Mouse (Mus musculus) adipocyte (in vitro differentiated cells): ENCODE data around the gene Nhlh1.

Experiments
- DNase-seq: peaks from one replicate; pipeline ENCODE4 v3.0.0-alpha.2; 2016; ENCODE audit warnings: low spot score

Nhlh1 gene

GRCm38 (mm10) chr1:172057491-172057921, at the start of gene Nhlh1:
Nhlh1 (minus strand) TSS chr1:172057573.
- DNase-seq = no peak

DNA sequence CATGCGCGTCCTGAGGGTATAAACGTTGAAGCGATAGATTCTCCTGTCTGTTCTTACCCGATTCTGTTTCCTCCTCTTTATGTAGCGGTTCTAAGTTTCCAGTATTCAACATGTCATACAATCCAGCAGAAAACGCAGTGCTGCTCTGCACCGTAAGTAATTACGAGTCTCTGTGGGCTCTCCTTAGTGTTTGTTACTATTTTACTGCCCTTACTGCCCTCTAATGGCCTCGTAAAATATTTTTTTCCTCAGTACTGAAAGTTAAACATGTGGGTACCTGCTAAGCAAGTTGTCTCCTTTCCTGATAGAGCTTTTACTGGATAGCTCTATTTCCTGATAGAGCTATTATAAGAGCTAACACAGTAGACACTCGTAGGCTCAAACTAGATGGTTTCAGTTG, 47.7 kb upstream of the Nhlh1 start:
- no peak for DNase-seq

DNA sequence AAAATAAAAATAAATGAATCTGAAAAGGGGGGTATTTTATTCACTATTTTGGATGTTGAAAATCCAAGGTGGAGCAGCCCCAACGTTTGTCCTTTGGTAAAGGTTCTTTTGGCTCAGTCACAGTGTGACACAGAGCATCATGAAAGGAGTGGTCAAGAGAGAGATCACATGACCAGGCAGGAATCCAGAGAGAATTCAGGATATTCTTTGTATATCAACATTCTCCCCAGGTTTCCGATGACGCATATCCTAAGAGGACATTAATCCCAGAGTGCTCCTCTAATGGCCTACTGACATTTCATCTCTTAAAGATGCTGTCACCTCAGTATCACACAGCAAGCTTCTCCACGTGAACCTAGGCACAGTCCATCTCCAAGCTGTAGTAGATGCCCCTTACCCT, 46.2 kb upstream of the Nhlh1 start:
- DNase-seq = no peak

DNA sequence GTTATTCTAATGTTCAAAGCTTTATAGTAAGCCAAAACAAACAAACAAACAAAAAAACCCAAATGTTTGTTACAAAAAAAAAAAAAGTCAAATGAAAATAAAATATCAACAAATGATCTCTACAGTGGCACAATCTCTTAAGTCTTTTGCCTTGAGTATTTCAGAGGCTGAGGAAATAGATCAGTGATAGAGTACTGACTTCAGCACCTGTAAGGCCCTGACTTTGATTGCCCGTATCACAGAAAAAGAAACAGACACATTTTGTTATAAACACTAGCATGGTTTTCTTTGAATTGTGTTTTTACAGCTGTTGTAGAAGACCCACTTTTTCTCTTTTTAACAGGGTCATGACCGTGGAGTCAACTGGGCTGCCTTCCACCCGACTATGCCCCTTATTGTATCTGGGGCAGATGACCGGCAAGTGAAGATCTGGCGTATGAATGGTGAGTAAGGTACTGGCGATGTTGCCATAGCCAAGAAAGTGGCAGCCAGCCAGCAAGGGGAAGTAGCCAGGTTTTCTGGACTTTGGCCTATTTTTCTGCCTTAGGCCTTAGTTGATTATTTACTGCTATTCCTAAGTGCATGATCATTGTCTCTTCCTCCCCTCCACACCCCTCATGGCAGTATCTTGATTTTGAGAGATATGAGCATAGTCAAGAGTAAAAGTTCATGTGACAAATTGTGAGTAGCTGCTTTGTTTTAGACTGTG, 42.1 kb upstream of the Nhlh1 start:
- DNase-seq = peak; percentile 39

DNA sequence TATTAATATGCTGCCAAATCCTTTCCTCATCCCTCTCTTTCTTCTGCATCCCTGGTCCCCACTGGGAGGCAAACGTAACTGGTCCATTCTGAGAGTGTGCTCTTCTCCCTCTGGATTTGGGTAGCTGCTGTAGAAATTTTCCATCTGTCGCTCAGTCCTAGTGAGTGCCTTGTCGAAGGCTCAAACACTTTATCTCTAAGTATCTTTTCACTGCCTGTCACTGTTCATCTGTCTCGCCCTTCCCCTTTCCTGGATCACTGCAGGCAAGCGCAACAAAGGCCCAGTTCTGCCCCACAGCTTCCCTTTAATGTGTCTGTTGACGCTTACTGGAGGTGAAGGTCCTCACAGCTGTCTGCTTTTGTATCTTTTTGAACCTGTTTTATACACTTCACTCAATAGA, 37.8 kb upstream of the Nhlh1 start:
- no peak for DNase-seq

DNA sequence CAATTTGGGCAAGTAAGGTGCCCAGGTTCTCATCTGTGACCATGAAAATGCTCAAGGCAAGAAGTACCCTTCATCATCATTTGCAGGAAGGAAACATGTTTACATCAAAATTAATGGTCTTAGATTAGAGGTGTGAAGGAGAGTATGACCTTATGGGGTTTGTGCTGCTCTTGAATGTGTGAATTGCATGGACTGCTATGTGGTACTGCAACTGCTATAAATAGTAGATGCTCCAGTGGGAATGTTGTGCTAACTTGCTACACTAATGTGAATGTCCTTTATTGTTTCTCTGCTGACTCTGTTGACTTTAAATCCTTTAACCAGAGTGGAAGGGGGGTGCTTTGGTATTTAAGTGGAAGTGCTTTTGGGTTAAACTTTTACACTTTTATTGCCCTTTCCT, 36.9 kb upstream of the Nhlh1 start:
- DNase-seq = no peak

DNA sequence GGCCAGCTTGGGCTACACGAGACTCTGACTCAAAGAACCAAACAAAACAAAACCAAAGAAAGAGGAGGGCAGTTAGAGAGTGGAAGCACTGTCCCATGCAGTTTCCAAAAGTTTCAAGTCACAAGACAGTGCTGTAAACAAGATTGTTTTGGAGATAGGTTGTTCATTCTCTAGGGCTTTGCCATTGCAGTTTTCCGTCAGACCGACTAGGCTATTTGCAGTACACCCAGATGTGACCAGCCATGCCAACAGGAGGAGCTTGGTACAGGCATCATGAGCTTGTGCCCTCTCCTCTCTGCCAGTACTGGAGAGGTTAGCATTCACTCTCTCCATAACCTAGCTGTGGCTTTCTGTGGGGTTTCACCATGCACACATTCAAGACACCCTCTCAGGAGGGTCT, 36.1 kb upstream of the Nhlh1 start:
- peak; percentile 37 for DNase-seq

DNA sequence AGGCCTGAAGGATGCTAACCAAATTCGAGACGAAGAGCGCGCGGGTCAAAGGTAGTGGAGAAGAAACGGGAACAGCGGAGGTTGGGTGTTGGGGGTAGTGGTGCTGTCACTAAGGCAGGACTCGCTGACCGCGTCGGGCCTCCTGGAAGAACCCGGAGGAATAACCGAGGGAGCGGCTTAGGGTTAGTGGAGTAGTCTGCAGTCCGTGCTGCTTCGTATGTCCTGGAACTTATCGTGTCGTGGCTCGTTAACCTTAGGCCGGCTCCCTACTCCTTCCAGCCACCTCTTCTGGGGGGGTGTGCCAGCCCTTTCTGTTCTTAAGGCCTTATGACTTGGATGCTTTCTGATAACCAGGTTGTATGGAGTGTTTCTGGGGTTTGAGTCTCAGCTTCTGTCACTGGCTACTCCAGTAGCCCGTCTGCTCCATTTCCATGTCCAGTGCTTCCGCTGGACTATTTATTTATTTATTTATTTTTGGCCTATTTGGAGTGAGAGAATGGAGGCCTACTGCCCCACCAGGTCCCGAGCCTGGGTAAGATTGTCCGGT, 25.6 kb upstream of the Nhlh1 start:
- no peak for DNase-seq

GRCm38 (mm10) chr1:172082101-172082898, 24.9 kb upstream of the Nhlh1 start, which contains the start of the genes Copa and Ncstn:
Copa (plus strand) TSS chr1:172082529.
Ncstn (minus strand) TSS chr1:172082795.
- peak; percentile 94 for DNase-seq

- DNase-seq = no peak
These were observed 20.6 kb upstream of the Nhlh1 start for GRCm38 (mm10) chr1:172077981-172078380.

- DNase-seq = no peak
These were observed 15.2 kb upstream of the Nhlh1 start for GRCm38 (mm10) chr1:172072604-172073003.

DNA sequence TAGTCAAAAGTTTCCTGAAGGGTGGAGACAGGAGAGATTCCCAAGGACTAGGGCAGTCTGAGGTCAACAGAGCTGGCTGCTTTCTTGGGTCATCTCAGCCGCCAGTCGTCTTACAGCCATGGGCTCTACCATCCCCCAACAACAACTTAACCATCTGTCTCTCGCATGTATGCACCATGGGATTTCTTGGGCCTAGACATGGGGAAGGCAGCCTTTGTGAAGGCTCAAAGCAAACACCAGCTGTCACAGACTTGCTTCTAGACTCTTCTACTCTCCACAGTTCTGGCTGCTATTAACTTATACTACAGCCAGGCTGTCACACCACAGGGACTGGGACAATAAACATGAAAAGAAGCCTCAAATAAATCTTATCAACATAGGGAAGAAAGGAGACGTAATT, 14.2 kb upstream of the Nhlh1 start:
- no peak for DNase-seq

- no peak for DNase-seq
These were observed 12.9 kb upstream of the Nhlh1 start for GRCm38 (mm10) chr1:172070227-172070626.

GRCm38 (mm10) chr1:172064613-172065141, 7.3 kb upstream of the Nhlh1 start:
- DNase-seq = no peak

DNA sequence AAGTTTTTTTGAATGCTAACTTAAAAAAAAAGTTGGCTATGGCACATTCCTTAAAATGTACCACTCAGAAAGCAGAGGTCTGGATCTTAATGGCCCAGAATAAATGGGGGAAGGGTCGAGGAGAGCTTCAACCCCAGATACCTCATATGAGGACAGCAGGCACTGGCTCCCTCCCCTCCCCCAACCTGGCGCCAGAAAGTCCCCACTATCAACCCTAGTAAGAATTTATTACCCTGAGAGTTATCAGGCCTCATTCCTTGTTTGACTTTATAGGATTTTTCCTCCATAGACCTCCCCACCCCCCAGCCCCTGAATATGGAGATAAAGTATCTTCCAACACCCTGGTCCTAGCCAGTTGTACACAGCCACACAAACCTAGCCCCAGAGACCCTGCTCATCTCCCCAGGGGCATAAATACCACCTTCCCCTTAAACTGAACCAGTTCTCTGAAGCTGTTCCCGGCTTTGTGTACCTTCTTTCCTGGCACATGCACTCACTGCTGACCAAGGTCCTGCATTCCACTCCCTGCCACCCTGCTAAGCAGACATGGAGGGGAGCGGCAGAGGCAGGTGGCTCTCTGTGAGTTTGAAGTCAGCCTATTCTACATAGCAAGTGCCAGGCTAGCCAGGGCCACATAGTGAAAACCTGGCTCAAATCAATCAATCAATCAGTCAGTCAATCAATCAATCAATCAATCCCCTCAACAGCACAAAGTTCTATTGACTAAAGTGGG, 6.1 kb upstream of the Nhlh1 start:
- no peak for DNase-seq

- DNase-seq = no peak
These were observed 4.7 kb upstream of the Nhlh1 start for GRCm38 (mm10) chr1:172062101-172062500.

GRCm38 (mm10) chr1:172061217-172061616, 3.8 kb upstream of the Nhlh1 start:
- no peak for DNase-seq

- DNase-seq = no peak
These were observed 3.3 kb upstream of the Nhlh1 start for GRCm38 (mm10) chr1:172060659-172061058.

- no peak for DNase-seq
These were observed 1.5 kb upstream of the Nhlh1 start for GRCm38 (mm10) chr1:172058874-172059273.

DNA sequence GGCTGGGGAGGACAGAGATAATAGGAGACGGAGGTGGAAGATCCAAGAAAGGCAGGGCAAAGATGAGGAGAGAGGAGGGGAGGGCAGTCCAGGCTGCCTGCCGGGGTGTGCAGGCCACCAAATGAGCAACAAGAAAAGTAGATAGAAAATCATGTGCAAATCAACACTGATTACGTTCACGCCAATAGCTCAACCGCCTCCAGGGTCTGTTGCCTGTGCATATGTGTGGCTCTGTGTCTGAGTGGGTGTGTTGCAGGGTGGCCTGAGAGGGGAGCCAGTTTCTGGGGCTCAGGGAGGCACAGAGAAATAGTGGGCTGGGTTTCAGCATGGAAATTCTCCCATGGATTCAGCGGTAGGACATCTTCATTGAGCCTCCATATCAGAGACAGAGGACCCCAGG, 948 bp upstream of the Nhlh1 start:
- DNase-seq = no peak

- DNase-seq = no peak
These were observed 1.1 kb downstream of the Nhlh1 start for GRCm38 (mm10) chr1:172056251-172056650.
